Mouse (Mus musculus) intestine, postnatal 0 days (tissue): ENCODE results near the gene Znrf4. TPM values are rescaled to one million over a fixed set of nuclear protein-coding genes. Genes with fewer than 3 reads are reported as not detected.

Experiments used
- ATAC-seq: fragments of 200-750 bp; cut with Nextera tagmentation; 2 replicates; pipeline ENCODE4 v1.8.0; 2017; ENCODE audit warnings: mild to moderate bottlenecking, moderate TSS enrichment, moderate library complexity
- H3K27ac ChIP-seq: fragments of 300-500 bp; sonication (generic); 2 replicates; pipeline ENCODE4 v1.5.1; 2014; ENCODE audit warnings: mild to moderate bottlenecking, low read depth, low read length, moderate library complexity
- H3K27me3 ChIP-seq: fragments of 300-500 bp; sonication (generic); replicated peaks from 2 replicates; pipeline ENCODE4 v1.6.1; 2014; ENCODE audit warnings: low read length, mixed read lengths; ENCODE audit not compliant: control insufficient read depth, insufficient read depth
- H3K36me3 ChIP-seq: fragments of 300-500 bp; sonication (generic); 2 replicates; pipeline ENCODE4 v1.6.1; 2014; ENCODE audit warnings: mild to moderate bottlenecking, moderate library complexity; ENCODE audit not compliant: control insufficient read depth, insufficient read depth
- H3K4me1 ChIP-seq: fragments of 300-500 bp; sonication (generic); replicated peaks from 2 replicates; pipeline ENCODE4 v1.6.1; 2014; ENCODE audit warnings: antibody characterized with exemption, low read length, mixed read lengths; ENCODE audit not compliant: control insufficient read depth, insufficient read depth
- H3K4me2 ChIP-seq: fragments of 300-500 bp; sonication (generic); replicated peaks from 2 replicates; pipeline ENCODE4 v1.6.1; 2014; ENCODE audit warnings: low read depth, mild to moderate bottlenecking, moderate library complexity
- H3K4me3 ChIP-seq: fragments of 300-500 bp; sonication (generic); 2 replicates; pipeline ENCODE4 v1.5.1; 2014; ENCODE audit warnings: low read depth, low read length
- H3K9ac ChIP-seq: fragments of 300-500 bp; sonication (generic); 2 replicates; pipeline ENCODE4 v1.6.1; 2014; ENCODE audit warnings: mild to moderate bottlenecking, low read depth, low read length
- H3K9me3 ChIP-seq: fragments of 300-500 bp; sonication (generic); 2 replicates; pipeline ENCODE4 v1.6.1; 2016; ENCODE audit warnings: mixed run types; ENCODE audit not compliant: control insufficient read depth
- CTCF ChIP-seq: sonication (generic); IDR thresholded peaks from 2 replicates; pipeline ENCODE4 v1.5.1; 2016; ENCODE audit warnings: low read depth, mild to moderate bottlenecking, control low read depth, antibody characterized with exemption, moderate library complexity
- WGBS: fragments of 180-500 bp; shearing (Covaris S2); extraction: QIAGEN DNeasy Blood & Tissue Kit; methylation state at CpG from one replicate; pipeline ENCODE4 v1.1.7; 2014; 5-methylcytosine and 5-hydroxymethylcytosine counted together
- polyA plus RNA-seq: library from polyadenylated mRNA; unstranded; fragments of >200 nt; fragmentation: Nextera tagmentation; extraction: Ambion mirVana; gene quantifications from 2 replicates; pipeline ENCODE4 v1.2.1, GENCODE M21; 2015

The Znrf4 gene
- polyA plus RNA-seq, 1 experiment from 2014 or later = not detected

DNA sequence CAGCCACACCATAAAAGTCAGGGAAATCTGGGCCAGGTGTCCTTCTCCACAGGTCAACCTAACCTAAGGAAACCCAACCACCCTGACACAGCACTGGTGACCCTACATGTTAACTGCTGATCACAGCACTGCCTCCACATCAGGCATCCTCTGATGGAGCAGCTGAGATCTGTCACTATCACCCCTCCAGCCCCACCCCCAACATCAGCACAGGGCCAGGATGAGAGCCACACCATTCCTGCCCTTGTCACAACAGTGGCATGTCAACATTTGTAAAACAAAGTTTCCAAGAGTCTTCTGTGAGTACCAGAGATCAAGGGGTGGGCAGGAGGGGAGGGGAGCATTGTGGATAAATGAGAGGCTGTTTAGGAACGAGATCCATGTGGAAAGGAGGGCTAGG, 48.7 kb downstream of the Znrf4 start:
- Histone ChIP-seq H3K36me3 (no peaks in the 10 kb centered on the region), H3K4me1 (peaks cover 3% of the 10 kb centered on the region; the same call in 1 of the 2 replicates), H3K9ac (no peak overlapping the region), H3K27ac (no peak overlapping the region), H3K27me3 (no peaks in the 10 kb centered on the region), H3K9me3 (no peaks in the 10 kb centered on the region), H3K4me3 (no peak overlapping the region), H3K4me2 (no peak overlapping the region)
- no peak for TF ChIP-seq CTCF
- no peak for ATAC-seq
- 36% methylated on average over 1 of the region's 1 CpGs for WGBS

DNA sequence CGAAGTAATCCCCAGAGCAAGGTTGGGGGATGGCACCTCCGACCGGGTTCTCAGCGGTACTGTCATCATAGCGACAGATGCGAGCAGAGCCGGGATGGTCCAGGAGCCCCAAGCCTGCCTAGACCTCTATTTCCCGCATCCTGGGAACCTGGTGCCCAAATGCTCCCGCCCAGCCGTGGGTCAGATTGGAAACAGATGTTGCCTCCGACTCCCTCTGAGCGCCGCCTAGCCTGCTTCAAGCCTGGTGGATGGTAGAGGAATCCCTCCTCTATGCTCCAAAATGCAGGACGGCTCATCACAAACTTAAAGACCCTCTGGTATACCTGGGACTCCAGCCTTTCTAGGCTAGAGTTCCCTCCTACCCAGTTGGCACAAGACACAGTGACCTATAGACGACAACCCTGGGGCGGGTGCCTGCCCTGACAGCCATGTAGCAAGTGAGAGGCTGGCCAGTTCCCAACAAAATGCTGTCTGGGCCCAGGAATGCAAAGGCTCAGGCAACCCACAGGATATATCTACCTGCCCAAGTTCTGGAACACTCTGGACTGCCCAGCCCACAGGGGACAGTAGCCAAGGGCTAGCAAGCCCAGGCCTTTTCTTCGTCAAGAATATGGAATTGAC, 49.3 kb downstream of the Znrf4 start:
- ATAC-seq = no peak
- H3K4me3 ChIP-seq = peak overlapping the region; percentile 66
- peak; percentile 40 for TF ChIP-seq CTCF
- peak overlapping the region; percentile 83 for H3K4me2 ChIP-seq
- H3K9me3 ChIP-seq = no peaks in the 10 kb centered on the region
- WGBS = 8% methylated on average over 17 of the region's 17 CpGs
- H3K9ac ChIP-seq = no peak overlapping the region
- no peaks in the 10 kb centered on the region for H3K27me3 ChIP-seq
- H3K4me1 ChIP-seq = peaks cover 3% of the 10 kb centered on the region; the same call in 1 of the 2 replicates
- H3K27ac ChIP-seq = peak overlapping the region; percentile 60; the same call in 1 of the 2 replicates
- no peaks in the 10 kb centered on the region for H3K36me3 ChIP-seq

DNA sequence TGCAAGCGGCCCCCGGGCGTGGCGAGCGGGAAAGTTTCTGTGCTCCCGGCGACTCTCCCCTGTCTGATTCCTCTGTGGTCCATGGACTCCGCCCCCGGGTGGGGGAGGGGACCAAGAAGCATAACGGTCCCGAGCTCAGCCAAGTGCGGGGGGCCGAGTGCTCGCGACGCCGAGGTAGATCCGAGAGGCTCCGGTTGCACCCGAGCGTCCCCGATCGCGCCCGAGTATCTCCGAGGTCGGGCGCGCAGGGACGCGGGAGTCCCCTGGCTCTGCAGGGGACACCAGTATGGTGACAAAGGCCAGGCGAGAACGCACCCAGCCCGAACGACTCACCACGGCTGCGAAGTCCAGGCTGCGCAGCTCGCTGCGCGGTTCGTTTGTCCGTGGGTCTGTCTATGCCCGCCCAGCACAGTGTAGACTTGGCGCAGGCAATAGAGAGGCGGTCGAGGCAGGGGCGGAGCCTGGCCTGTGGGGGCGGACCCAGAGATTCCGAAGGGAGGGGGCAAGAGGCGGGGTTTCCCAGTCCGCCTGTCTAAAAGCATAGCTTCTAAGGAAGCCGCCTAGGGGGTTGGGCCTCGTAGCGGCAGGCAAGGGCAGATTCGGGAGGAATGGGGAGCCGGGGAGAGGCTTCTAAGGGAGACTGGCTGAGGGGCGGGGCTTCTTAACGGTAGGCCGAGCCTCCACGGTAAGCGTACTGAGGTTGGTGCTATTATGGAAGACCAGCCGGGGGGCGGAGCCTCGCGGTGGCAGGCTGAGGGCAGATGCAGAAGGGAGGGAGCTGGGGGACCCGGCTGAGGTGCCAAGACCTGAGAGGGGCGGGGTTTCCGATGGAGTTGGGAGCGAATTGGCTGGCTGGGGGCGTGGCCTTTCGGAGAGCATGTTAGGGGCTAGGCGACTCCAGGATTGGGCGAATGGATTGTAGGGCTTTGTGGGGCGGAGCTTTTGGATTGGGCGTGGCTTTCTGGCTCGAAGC, 50.2 kb downstream of the Znrf4 start:
- no peaks in the 10 kb centered on the region for H3K9me3 ChIP-seq
- peak overlapping the region; percentile 60 for H3K27ac ChIP-seq
- H3K36me3 ChIP-seq = no peaks in the 10 kb centered on the region
- under 1% methylated on average over 76 of the region's 77 CpGs for whole genome bisulfite sequencing
- H3K4me3 ChIP-seq = peak overlapping the region; percentile 66
- ATAC-seq = peak; percentile 92
- no peaks in the 10 kb centered on the region for H3K27me3 ChIP-seq
- TF ChIP-seq CTCF = 0 out of 2 replicates have a peak, but pooled peaks have one; percentile 6
- peak overlapping the region; percentile 83 for H3K4me2 ChIP-seq
- H3K9ac ChIP-seq = peak overlapping the region; percentile 48
- peaks cover 3% of the 10 kb centered on the region; the same call in 1 of the 2 replicates for H3K4me1 ChIP-seq

Other genes with a start within 250 kb of the Znrf4 start
- gene Ticam1, start 235.6 kb downstream of the Znrf4 start, polyA plus RNA-seq = 15.8 and 16.0 TPM in 2 replicates
- gene Plin3, start 219.6 kb downstream of the Znrf4 start, polyA plus RNA-seq = 521 and 545 TPM in 2 replicates
- gene Arrdc5, start 212.1 kb downstream of the Znrf4 start, polyA plus RNA-seq = not detected in 2 replicates
- gene Uhrf1, start 209.1 kb downstream of the Znrf4 start, polyA plus RNA-seq = 22.5 and 23.5 TPM in 2 replicates
- 8.1 TPM in 2 replicates for gene Kdm4b, start 186.4 kb downstream of the Znrf4 start, polyA plus RNA-seq
- 15.2 and 15.7 TPM in 2 replicates for gene Ptprs, start 35.9 kb downstream of the Znrf4 start, polyA plus RNA-seq
- gene Gm20219, start 42.0 kb upstream of the Znrf4 start, polyA plus RNA-seq = not detected in 2 replicates
- 22.3 and 31.3 TPM in 2 replicates for gene Safb2, start 72.2 kb upstream of the Znrf4 start, polyA plus RNA-seq
- 40.0 and 44.9 TPM in 2 replicates for gene Safb, start 72.4 kb upstream of the Znrf4 start, polyA plus RNA-seq
- gene 2410015M20Rik, start 97.3 kb upstream of the Znrf4 start, polyA plus RNA-seq = 358 and 361 TPM in 2 replicates
- gene Rpl36, start 101.0 kb upstream of the Znrf4 start, polyA plus RNA-seq = 1,422 and 1,459 TPM in 2 replicates
- 23.2 and 25.5 TPM in 2 replicates for gene Lonp1, start 114.5 kb upstream of the Znrf4 start, polyA plus RNA-seq
- 0.65 and 0.68 TPM in 2 replicates for gene Catsperd, start 115.7 kb upstream of the Znrf4 start, polyA plus RNA-seq
- gene Ranbp3, start 160.9 kb upstream of the Znrf4 start, polyA plus RNA-seq = 28.8 and 32.0 TPM in 2 replicates
- gene Ndufa11, start 205.3 kb upstream of the Znrf4 start, polyA plus RNA-seq = 660 and 718 TPM in 2 replicates
- gene Vmac, start 205.6 kb upstream of the Znrf4 start, polyA plus RNA-seq = 9.6 and 13.4 TPM in 2 replicates
- gene Nrtn, start 245.1 kb upstream of the Znrf4 start, polyA plus RNA-seq = 20.6 and 21.0 TPM in 2 replicates